Mouse (Mus musculus): Measurements from ENCODE around the gene Atp5k.
A peak's percentile ranks its signal among the peaks of the same experiment; 100 is the strongest.

The Atp5k gene

DNA sequence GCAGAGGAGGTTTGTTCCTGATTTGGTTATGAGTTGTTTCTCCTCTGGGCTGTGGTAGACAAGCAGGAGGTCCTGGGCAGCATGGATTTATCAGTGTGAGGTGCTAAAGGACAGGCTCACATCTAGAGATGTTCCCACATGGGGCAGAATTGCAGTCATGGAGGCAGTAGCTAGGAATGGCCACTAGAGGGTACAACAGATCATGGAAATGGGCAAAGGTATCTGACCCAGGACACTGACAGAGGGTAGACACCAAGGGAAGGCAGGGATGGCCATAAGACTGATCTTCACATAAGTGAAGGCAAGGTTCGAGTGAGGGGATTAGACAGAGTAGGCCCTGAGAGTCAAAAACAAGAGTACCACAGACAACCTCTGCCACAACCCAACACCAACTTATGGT lies 7.1 kb downstream of the Atp5k start:
- DNase-seq (ENCODE audit: inconsistent ontology term) = peak; percentile 33

DNA sequence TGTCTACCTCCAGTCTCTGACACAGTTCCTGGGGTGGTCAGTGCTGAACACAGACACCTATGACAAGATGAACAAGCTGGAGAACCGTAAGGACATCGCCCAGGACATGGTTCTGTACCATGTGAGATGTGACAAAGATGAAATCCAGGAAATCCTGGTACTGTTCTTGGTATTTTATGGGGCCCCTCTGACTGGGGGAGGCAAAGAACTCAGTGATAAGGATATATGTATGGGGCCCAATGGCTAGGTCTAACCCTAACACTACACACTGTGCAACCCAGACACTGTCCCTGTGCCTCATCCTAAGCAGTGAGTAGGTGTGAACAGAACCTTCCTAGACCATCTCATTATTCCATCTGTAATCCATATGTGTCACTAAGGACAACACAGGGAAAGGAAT lies 10.8 kb downstream of the Atp5k start:
- no peak for DNase-seq (ENCODE audit: inconsistent ontology term)

DNA sequence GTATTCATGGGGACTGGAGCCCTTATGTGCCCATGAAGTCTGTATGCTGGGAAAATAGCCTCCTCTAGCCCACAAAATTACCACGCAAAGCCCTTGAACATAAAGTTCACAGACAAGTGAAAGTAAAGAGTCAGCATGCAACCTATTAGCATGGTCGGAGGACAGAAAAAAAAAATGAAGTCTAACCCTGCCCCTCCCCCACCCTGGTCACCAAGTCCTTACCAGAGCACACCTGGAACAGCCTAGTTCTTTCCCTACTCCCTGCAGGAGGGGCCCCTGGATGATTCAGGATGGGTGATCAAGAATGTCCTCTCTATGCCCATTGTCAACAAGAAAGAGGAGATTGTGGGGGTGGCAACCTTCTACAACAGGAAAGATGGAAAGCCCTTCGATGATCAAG lies 11.5 kb downstream of the Atp5k start:
- DNase-seq (ENCODE audit: inconsistent ontology term) = no peak

DNA sequence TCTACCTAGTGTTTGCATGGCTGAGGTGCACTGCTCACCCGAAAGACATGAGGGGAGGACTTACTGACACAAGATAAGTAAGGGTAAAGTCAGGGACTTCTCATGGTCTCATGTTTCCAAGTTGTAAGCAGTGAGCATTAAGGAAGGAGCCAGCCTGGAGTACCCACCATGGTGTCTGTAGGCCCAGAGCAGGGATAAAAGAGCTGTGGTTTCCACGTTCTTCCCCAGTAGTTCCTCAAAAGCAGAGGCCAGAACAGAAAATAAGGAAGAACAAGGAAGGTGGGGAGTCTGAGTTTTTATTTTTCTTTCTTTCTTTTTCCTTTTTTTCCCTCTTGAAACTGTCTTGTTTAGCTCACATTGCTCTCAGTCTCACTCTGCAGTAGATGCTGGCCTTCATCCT lies 19.5 kb downstream of the Atp5k start:
- DNase-seq (ENCODE audit: inconsistent ontology term) = no peak

DNA sequence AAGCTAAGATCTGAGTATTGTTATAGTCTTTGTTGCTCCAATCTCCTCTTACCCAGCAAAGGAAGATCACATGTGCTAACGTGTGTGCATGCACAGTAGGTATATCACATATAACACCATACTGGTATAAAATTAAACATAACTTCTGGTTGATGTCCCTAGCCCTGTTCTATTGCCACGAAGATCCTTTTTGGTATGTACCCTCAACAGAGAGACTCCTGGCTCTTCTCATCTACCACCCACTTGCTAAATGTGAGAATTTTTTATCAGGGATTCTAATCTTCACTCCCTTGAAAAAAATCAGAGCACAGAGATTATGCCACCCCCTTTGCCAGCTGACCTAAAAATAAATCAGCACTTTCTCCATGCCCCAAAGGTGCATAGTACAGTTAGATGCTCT lies 27.3 kb downstream of the Atp5k start:
- DNase-seq (ENCODE audit: inconsistent ontology term) = no peak

DNA sequence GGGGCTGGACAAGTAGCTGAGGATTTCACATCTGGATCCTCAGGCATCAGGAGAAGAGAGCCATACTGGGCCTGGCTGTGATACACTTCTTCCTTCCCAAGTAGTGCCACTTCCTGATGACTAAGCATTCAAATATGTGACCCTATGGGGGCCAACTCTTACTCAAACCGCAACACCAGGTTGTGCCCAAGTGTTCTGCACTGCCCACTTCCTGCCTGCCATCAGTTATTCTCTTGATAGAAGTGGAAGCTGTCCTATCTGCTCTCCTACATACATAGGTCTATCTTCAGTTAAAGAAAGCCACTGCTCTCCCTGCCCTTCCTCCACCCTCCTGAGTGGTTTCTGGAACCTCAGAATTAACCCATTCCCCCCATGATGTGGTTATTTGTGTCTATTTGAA lies 28.8 kb downstream of the Atp5k start:
- no peak for DNase-seq (ENCODE audit: inconsistent ontology term)

DNA sequence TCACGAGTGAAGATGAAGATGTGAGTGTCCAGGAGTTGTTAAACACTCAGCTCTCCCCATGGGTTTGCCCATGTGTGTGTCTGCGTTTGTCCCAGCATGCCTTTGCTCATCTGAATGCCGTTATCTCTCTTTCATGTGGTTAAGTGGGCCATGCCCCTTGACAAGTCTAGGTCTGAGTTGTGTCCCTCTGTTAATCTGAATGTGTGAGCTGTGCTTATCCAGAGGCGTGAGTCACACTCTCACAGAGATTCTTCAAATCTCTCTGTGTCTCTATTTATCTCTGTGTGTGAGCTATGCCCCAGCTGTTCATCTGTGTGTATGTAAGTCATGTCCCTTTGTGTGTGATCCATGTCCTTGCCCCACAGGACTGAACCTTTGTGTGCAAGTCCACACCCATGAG lies 30.8 kb downstream of the Atp5k start:
- DNase-seq (ENCODE audit: inconsistent ontology term) = no peak

DNA sequence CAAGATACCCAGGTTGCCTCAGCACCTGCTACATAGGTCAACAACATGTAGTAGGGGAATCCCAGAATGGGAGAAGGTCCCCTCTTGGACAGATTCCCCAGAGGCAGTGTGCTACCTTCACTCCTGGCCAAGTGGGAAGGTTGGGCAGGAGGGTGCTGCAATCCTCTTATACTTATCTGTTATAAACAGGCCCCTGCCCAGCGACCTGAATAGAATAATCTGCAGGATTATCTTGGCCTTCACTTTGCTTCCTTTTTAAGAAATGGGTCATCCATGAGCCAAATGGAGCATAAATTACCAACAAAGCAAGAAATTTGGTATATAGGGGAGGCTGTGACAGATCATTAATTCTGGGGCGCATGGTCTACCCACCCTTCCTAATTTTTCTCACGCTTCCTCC lies 44.5 kb downstream of the Atp5k start:
- no peak for DNase-seq (ENCODE audit: inconsistent ontology term)

DNA sequence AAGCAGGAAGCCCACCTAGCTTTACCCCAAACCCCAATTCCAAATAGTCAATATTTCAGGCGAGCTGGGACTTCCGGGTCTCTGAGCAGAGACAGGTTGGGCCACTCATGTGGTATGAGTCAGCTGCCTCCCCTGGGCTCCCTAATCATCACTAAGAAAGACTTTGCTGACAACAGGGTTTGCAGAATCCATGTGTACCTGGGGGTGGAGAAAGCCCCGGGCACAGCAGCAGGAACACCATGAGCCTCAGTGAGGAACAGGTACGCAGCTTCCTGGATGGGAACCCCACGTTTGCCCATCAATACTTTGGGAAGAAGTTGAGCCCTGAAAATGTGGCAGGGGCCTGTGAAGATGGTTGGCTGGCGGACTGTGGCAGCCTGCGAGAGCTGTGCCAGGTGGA lies 46.0 kb downstream of the Atp5k start, which contains the start of gene Pde6b:
TSS of gene Pde6b (plus strand) at position 191 of the 400 bp plus-strand sequence.
- DNase-seq (ENCODE audit: inconsistent ontology term) = no peak

DNA sequence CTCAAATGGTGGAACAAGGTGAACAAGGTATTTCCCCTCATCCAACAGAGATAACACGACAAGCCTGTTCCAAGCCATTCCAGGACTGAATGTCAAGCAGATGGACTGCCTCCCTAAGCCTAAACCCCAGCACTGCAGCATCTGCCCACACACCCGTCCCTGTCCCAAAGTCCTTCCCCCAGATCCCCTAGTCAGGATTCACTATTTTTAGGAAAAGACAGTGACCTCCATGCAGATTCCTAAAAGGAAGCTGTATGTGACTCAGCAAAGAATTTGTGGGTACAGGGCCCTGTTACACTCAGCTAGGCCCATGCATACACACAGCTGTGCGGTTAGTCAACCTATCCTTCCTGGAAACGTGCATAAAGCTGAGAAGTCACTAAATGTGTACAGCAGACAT lies 47.8 kb downstream of the Atp5k start:
- DNase-seq (ENCODE audit: inconsistent ontology term) = no peak

DNA sequence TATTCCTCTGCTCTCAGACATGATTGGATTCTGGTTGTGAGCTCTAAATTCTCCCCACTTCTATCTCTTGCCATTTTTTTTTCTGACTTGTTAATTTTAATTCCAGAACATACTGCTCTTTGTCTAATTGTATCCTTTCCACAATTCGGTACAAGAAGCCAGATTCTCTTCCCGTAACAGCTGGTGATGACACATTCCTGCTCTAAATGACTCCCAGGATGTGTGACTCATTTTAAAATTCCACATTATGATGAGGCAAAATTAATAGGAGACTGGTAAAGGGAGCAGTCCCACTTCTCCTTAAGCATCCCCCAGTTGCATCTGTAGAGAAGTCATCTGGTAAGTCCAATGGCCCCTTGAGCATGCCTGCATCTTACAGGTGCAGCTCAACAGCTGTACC lies 48.6 kb downstream of the Atp5k start:
- peak; percentile 28 for DNase-seq (ENCODE audit: inconsistent ontology term)

All from Muller cell, postnatal 12 days (primary cell).